Mouse (Mus musculus) E14TG2a.4 (cell line): ENCODE data around the gene Hoxc6.

Experiments used
- CTCF ChIP-seq: conservative IDR thresholded peaks from 2 replicates; pipeline ENCODE4 v1.5.1; 2014; ENCODE audit warnings: low read length
- NANOG ChIP-seq: IDR thresholded peaks from 2 replicates; pipeline ENCODE4 v1.6.1; 2014; ENCODE audit warnings: borderline replicate concordance, low read length, mixed read lengths
- POU5F1 ChIP-seq: IDR thresholded peaks from 2 replicates; pipeline ENCODE4 v1.6.1; 2014; ENCODE audit warnings: low read length, borderline replicate concordance

- no peak for TF ChIP-seq CTCF
- TF ChIP-seq NANOG = no peak
- no peak for TF ChIP-seq POU5F1
Observed at GRCm38 (mm10) chr15:102984521-102984920, 13.5 kb upstream of the Hoxc6 start.
